Mouse (Mus musculus): Measurements from ENCODE around the gene Dmrta2. TPM values are rescaled to one million over a fixed set of nuclear protein-coding genes. Genes with fewer than 3 reads are reported as not detected.

Gene Dmrta2
- 1.2 and 1.6 TPM in 2 replicates for polyA plus RNA-seq (2012)

GRCm38 (mm10) chr4:109977148-109978067 lies at the start of gene Dmrta2:
TSS of gene Dmrta2 (plus strand) at chr4:109978053.
- no peak for TF ChIP-seq GATA1 (IDR thresholded peaks at IDR 0.05; ENCODE audit: low read length)

GRCm38 (mm10) chr4:109929058-109929457 lies 48.8 kb upstream of the Dmrta2 start:
- no peak for TF ChIP-seq GATA1 (IDR thresholded peaks at IDR 0.05; ENCODE audit: low read length)

GRCm38 (mm10) chr4:109930445-109930844 lies 47.4 kb upstream of the Dmrta2 start:
- no peak for TF ChIP-seq GATA1 (IDR thresholded peaks at IDR 0.05; ENCODE audit: low read length)

- no peak for TF ChIP-seq GATA1 (IDR thresholded peaks at IDR 0.05; ENCODE audit: low read length)
Measured at GRCm38 (mm10) chr4:109930935-109931334, 46.9 kb upstream of the Dmrta2 start.

GRCm38 (mm10) chr4:109936557-109936956 lies 41.3 kb upstream of the Dmrta2 start:
- TF ChIP-seq GATA1 (IDR thresholded peaks at IDR 0.05; ENCODE audit: low read length) = no peak

- TF ChIP-seq GATA1 (IDR thresholded peaks at IDR 0.05; ENCODE audit: low read length) = no peak
Measured at GRCm38 (mm10) chr4:109939291-109939690, 38.6 kb upstream of the Dmrta2 start.

- TF ChIP-seq GATA1 (IDR thresholded peaks at IDR 0.05; ENCODE audit: low read length) = no peak
Measured at GRCm38 (mm10) chr4:109945554-109945953, 32.3 kb upstream of the Dmrta2 start.

GRCm38 (mm10) chr4:109949307-109949706 lies 28.5 kb upstream of the Dmrta2 start:
- TF ChIP-seq GATA1 (IDR thresholded peaks at IDR 0.05; ENCODE audit: low read length) = no peak

GRCm38 (mm10) chr4:109953509-109953908 lies 24.3 kb upstream of the Dmrta2 start:
- no peak for TF ChIP-seq GATA1 (IDR thresholded peaks at IDR 0.05; ENCODE audit: low read length)

- no peak for TF ChIP-seq GATA1 (IDR thresholded peaks at IDR 0.05; ENCODE audit: low read length)
Measured at GRCm38 (mm10) chr4:109960201-109960935, 17.5 kb upstream of the Dmrta2 start.

GRCm38 (mm10) chr4:109963570-109964279 lies 14.1 kb upstream of the Dmrta2 start:
- no peak for TF ChIP-seq GATA1 (IDR thresholded peaks at IDR 0.05; ENCODE audit: low read length)

GRCm38 (mm10) chr4:109969561-109969960 lies 8.3 kb upstream of the Dmrta2 start:
- no peak for TF ChIP-seq GATA1 (IDR thresholded peaks at IDR 0.05; ENCODE audit: low read length)

- TF ChIP-seq GATA1 (IDR thresholded peaks at IDR 0.05; ENCODE audit: low read length) = no peak
Measured at GRCm38 (mm10) chr4:109973991-109974654, 3.7 kb upstream of the Dmrta2 start.

GRCm38 (mm10) chr4:109974655-109975380 lies 3.0 kb upstream of the Dmrta2 start:
- no peak for TF ChIP-seq GATA1 (IDR thresholded peaks at IDR 0.05; ENCODE audit: low read length)
